Mouse (Mus musculus): Measurements from ENCODE around the gene Spg11. TPM values are rescaled to one million over a fixed set of nuclear protein-coding genes. Genes with fewer than 3 reads are reported as not detected.

The Spg11 gene
- polyA plus RNA-seq, 1 experiment from 2014 or later: 8.5 TPM

DNA sequence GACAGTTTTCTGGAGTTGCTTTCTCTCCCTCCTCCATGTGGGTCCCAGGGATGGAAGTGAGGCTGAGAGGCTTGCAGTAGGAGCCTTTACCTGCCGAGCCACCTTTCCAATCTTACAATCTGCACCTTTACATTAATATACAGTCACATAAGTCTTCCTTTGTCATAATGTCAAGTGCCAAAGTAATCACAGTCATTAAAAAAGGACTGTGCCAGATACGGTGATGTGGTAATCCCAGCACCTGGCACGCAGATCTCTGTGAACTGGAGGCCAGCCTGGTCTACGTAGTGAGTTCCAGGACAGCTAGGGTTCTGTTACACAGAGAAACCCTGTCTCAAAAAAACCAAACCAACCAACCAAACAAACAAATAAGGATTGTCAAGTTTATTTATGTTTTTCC is 24.3 kb downstream of the Spg11 start:
- ATAC-seq: no peak
- Histone ChIP-seq H3K9me3 (replicated peaks) (no peaks in the 10 kb centered on the region), H3K4me3 (no peak overlapping the region), H3K4me1 (no peaks in the 10 kb centered on the region), H3K4me2 (no peak overlapping the region), H3K9ac (no peak overlapping the region), H3K36me3 (ENCODE audit: poor library complexity, severe bottlenecking) (peaks cover 94% of the 10 kb centered on the region), H3K27ac (no peak overlapping the region), H3K27me3 (no peaks in the 10 kb centered on the region)
- WGBS: 91% methylated on average over 4 of the region's 4 CpGs

DNA sequence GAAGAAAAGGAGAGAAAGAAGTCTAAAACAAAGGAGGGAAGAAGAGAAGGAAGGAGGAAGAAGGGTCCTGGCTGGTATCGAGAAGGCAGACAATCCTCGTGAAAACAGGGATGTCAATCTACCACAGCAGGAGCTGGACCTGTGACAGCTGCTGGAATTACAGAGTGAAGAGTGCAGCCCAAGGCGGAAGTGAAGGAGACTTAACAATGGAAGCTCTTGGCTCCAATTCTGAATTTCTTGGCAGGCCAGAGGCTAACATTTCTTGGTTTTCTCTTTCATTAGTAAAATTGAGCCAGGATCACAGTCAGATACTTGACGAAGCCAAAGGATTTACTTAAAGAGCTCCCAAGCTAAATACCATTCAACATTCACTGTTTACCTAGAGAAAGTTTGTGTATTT is 31.7 kb downstream of the Spg11 start:
- H3K36me3 ChIP-seq (ENCODE audit: poor library complexity, severe bottlenecking): peaks cover 85% of the 10 kb centered on the region
- no peaks in the 10 kb centered on the region for H3K9me3 ChIP-seq (replicated peaks)
- no peak overlapping the region for H3K4me2 ChIP-seq
- no peak overlapping the region for H3K9ac ChIP-seq
- no peaks in the 10 kb centered on the region for H3K27me3 ChIP-seq
- H3K4me1 ChIP-seq: peaks cover 4% of the 10 kb centered on the region; the same call in 1 of the 2 replicates
- no peak overlapping the region for H3K4me3 ChIP-seq
- H3K27ac ChIP-seq: no peak overlapping the region
- ATAC-seq: no peak
- 77% methylated on average over 4 of the region's 4 CpGs for WGBS

DNA sequence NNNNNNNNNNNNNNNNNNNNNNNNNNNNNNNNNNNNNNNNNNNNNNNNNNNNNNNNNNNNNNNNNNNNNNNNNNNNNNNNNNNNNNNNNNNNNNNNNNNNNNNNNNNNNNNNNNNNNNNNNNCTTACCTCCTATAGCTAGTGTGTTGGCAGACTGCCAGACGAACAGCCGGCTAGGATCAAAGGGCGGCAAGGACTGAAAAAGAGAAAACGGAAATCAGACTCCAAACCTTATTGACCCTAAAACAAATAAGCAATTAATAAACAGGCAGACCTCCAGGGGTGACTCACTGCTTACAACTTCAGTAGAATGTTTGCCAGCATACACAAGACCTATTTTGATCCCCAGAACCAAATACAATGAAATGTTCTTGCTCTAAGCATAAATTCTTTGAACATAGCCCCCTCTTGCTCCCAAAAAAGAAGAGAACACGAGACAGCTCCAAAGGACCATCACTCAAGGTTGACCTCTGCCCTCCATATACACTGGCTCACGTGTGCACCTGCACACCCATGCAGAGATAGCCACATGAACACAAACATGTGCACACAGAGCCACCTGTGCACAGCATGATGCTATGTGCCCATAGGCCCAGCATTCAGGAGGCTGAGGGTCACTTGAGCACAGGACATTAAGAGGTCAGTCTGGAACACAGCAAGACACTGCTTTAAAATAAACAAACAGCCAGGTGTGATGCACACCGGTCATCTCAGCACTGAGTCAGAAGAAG is 36.3 kb downstream of the Spg11 start:
- no peak overlapping the region for H3K4me2 ChIP-seq
- H3K36me3 ChIP-seq (ENCODE audit: poor library complexity, severe bottlenecking): peaks cover 72% of the 10 kb centered on the region
- H3K4me1 ChIP-seq: peaks cover 4% of the 10 kb centered on the region; the same call in 1 of the 2 replicates
- no peaks in the 10 kb centered on the region for H3K27me3 ChIP-seq
- no peak overlapping the region for H3K4me3 ChIP-seq
- no peak overlapping the region for H3K27ac ChIP-seq
- WGBS: 42% methylated on average over 7 of the region's 7 CpGs
- H3K9me3 ChIP-seq (replicated peaks): no peaks in the 10 kb centered on the region
- ATAC-seq: no peak
- no peak overlapping the region for H3K9ac ChIP-seq

DNA sequence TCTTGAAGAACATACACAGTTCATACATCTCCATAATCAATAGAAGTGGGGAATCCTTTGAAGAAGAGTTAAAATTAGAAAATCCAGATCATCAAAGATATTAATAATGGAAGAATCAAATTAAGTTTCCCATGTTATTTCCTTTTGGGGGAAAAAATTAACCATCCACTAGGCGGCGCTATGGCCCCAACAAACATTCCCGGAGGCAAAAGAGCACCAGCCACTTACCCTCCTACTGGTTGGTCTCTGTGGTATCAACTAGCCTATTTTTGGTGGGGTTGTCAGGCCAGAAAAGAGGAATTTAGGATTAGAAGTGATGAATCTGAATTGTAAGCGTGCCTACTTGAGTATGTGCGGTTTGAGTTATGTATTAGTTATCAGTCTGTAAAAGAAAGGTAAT is 48.3 kb downstream of the Spg11 start:
- no peak for ATAC-seq
- WGBS: 43% methylated on average over 5 of the region's 5 CpGs
- no peak overlapping the region for H3K4me2 ChIP-seq
- H3K4me3 ChIP-seq: no peak overlapping the region
- no peak overlapping the region for H3K9ac ChIP-seq
- no peaks in the 10 kb centered on the region for H3K9me3 ChIP-seq (replicated peaks)
- no peaks in the 10 kb centered on the region for H3K4me1 ChIP-seq
- peaks cover 66% of the 10 kb centered on the region for H3K36me3 ChIP-seq (ENCODE audit: poor library complexity, severe bottlenecking)
- H3K27me3 ChIP-seq: no peaks in the 10 kb centered on the region
- H3K27ac ChIP-seq: no peak overlapping the region

DNA sequence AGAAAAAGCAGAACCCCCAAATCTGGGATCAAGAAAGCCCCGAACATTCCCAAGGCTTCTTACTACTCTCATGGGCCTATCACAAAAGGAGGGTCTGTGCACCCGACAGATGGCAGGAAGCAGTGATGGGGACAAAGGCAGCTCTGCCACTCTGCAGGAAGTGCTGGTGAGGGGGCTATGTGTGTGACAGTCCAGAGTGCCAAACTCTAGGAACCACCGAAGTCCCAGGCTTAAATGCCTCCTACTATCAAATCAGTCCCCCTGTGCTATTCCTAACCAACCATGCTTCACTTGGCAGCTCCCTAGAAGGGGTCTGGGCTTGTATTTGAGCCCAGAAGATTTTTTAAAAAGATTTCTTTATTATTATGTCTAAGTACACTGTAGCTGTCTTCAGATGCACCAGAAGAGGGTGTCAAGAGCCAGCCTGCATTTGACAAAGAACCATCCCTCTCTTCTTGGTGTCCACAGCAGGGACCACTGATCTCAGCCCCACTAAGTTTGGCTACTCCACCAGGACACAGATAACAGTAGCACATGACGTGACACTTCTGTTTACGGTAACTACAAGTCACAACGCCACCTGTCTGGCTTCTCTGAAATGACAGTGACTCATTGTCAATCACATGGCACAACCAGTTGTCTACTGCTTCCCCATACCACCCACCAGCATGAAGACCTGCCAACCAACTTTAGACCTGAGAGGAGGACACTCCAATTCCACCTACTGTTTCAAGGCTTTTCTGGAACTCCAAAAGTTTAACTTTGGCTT is 48.9 kb downstream of the Spg11 start:
- Histone ChIP-seq H3K9ac (no peak overlapping the region), H3K4me1 (no peaks in the 10 kb centered on the region), H3K36me3 (ENCODE audit: poor library complexity, severe bottlenecking) (peaks cover 67% of the 10 kb centered on the region), H3K9me3 (replicated peaks) (no peaks in the 10 kb centered on the region), H3K27ac (no peak overlapping the region), H3K27me3 (no peaks in the 10 kb centered on the region), H3K4me3 (no peak overlapping the region), H3K4me2 (no peak overlapping the region)
- no peak for ATAC-seq
- 92% methylated on average over 6 of the region's 6 CpGs for WGBS

DNA sequence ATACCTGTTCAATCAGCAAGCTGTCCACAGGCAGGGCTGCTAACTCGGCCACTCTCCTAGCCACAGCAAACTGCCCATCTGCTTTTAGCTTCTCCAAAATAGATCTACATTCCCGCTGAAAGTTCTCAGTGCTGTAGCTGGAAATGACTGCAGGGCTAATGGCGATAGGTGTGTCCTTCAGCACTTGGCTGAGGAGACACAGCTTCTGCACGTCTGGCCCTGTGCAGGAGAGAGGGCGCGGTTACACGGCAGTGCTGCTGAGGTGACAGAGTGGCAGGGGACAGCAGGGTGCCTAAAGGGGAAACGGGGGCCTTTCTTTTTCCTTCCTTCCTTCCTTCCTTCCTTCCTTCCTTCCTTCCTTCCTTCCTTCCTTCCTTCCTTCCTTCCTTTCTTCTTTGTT is 51.9 kb downstream of the Spg11 start:
- Histone ChIP-seq H3K36me3 (ENCODE audit: poor library complexity, severe bottlenecking) (peaks cover 65% of the 10 kb centered on the region), H3K9ac (no peak overlapping the region), H3K4me3 (no peak overlapping the region), H3K9me3 (replicated peaks) (no peaks in the 10 kb centered on the region), H3K4me1 (no peaks in the 10 kb centered on the region), H3K27ac (no peak overlapping the region), H3K27me3 (no peaks in the 10 kb centered on the region), H3K4me2 (no peak overlapping the region)
- WGBS: 86% methylated on average over 8 of the region's 8 CpGs
- ATAC-seq: no peak

DNA sequence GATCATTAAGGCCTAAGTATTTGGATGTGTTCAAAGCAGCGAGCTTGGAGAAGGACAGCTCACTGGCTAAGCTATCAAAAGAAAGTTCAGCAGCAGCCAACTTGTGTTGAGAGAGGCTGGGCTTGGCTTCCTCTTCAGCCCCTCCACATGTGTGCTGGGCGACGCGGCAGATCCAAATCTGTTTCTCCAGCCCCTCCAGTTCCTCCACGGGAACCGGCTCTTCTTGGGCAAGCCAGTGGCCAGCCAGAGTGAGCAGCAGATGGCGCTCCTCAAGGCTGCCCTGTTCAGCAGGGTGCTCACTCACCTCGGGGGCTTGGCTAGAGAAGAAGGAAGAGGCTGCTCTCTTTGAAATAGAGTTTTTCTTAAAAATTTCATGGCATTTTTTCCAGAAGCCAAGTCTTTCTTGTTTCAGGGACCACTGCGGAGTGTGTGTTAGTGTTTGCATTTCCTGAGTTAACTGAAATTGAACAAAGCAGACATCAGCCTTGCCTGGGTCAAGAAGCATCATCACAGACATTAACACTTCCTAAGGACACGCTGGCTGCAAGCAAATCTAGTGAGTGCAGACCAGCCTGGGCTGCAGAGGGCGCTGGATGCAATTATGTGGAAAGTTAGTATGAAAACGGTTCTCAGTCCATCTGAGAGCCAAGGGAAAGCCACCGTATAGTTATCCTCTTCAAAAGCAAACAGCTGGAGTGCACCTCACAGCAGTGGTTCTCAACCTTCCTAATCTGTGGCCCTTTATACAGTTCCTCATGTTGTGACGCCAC is 52.8 kb downstream of the Spg11 start:
- Histone ChIP-seq H3K36me3 (ENCODE audit: poor library complexity, severe bottlenecking) (peaks cover 64% of the 10 kb centered on the region), H3K4me2 (no peak overlapping the region), H3K27me3 (no peaks in the 10 kb centered on the region), H3K9ac (no peak overlapping the region), H3K9me3 (replicated peaks) (no peaks in the 10 kb centered on the region), H3K4me3 (no peak overlapping the region), H3K27ac (no peak overlapping the region), H3K4me1 (no peaks in the 10 kb centered on the region)
- ATAC-seq: no peak
- 54% methylated on average over 14 of the region's 14 CpGs for WGBS

DNA sequence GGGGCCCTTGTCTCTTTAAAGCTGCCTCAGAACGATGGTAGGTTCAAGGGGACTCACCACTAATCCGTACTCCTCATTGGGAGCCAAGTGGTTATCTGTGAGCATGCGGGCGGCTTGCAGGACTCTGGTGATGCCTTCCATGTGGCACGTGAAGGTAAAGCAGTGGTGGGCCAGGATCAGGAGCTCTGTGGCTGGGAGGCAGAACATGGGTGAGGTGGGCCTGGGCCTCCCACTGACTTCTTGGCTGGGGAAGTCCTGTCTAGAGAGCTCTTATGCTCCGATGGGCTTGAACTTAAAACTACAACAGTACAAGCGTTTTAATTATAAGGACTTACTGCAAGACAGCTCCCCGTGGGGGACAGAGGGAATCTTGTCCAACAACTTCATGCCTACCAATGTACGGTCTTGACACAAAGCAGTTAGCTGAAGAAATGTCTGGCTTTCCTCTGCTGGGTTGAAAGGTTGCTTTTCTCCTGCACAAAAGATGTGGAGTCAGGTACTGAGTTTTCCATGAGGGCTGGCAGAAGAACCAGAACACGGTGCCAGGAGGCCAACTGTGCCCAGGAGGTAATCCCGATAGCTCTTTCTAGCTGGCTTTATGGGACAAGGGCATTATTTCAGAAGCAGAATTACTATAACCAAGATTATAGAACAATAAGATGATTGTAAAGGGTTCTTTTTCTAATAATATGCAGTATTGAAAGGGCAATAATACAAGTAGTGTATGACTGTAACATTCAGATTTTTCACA is 58.6 kb downstream of the Spg11 start:
- H3K27ac ChIP-seq: no peak overlapping the region
- no peak overlapping the region for H3K9ac ChIP-seq
- H3K9me3 ChIP-seq (replicated peaks): no peaks in the 10 kb centered on the region
- no peak overlapping the region for H3K4me2 ChIP-seq
- H3K4me3 ChIP-seq: no peak overlapping the region
- H3K4me1 ChIP-seq: no peaks in the 10 kb centered on the region
- no peak for ATAC-seq
- WGBS: 93% methylated on average over 11 of the region's 11 CpGs
- H3K36me3 ChIP-seq (ENCODE audit: poor library complexity, severe bottlenecking): peaks cover 61% of the 10 kb centered on the region
- no peaks in the 10 kb centered on the region for H3K27me3 ChIP-seq

DNA sequence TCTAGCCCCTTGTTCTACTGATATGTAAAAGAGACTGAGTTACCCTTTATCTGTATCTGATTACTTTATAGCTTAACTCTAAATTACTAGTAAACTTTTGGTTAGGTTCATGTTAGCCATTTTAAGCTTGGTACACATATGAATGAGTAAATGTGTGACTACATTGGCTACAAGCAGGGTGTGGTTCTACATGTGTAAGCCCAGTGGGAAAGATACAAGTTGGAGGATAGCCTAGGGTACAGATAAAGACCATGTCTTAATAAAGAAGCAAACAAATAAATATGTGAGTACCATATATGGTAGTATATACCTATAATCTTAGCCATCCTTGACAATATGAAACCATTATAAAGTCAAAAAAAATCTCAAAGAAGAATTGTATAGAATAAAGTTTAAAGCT is 74.3 kb downstream of the Spg11 start:
- Histone ChIP-seq H3K4me3 (no peak overlapping the region), H3K36me3 (ENCODE audit: poor library complexity, severe bottlenecking) (peaks cover 29% of the 10 kb centered on the region), H3K9me3 (replicated peaks) (no peaks in the 10 kb centered on the region), H3K27ac (no peak overlapping the region), H3K9ac (no peak overlapping the region), H3K4me1 (no peaks in the 10 kb centered on the region), H3K27me3 (no peaks in the 10 kb centered on the region), H3K4me2 (no peak overlapping the region)
- no peak for ATAC-seq

DNA sequence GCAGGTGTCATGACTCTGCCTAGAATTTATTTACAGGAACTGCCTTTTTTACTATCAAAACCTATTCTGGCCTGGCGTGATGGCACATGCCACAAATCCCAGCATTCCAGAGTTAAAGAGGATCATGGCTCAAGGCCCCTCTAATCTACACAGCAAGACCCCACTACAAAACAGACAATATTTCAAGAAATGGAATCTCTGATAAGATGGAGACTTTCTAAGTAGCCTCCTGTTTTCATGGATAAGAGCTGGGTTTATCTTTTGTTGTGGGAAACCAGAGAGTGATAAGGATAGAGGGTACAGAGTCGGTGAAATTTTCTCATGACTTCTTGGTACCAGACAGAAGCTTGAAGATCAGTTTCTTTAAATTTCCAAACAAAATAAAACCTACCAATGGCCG is 82.1 kb downstream of the Spg11 start:
- H3K4me3 ChIP-seq: no peak overlapping the region
- no peaks in the 10 kb centered on the region for H3K9me3 ChIP-seq (replicated peaks)
- H3K4me2 ChIP-seq: no peak overlapping the region
- ATAC-seq: no peak
- no peaks in the 10 kb centered on the region for H3K27me3 ChIP-seq
- H3K27ac ChIP-seq: no peak overlapping the region
- WGBS: 90% methylated on average over 3 of the region's 3 CpGs
- H3K4me1 ChIP-seq: no peaks in the 10 kb centered on the region
- H3K9ac ChIP-seq: no peak overlapping the region
- H3K36me3 ChIP-seq (ENCODE audit: poor library complexity, severe bottlenecking): peaks cover 21% of the 10 kb centered on the region

DNA sequence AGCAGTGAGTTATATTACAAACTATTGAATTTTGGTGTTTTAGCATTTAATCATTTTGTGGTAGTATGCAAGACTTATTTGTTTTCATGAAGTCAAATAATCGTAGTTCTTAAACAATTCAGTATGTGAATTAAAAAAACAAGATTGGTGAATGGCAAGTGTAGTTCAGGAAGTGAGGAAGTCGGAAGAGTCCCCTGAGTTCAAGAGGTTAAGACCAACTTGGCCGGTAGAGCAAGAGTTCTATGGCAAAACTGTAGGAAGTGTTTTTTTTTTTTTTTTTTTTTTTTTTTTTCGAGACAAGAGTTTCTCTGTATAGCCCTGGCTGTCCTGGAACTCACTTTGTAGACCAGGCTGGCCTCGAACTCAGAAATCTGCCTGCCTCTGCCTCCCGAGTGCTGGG is 86.2 kb downstream of the Spg11 start:
- H3K4me2 ChIP-seq: no peak overlapping the region
- no peaks in the 10 kb centered on the region for H3K9me3 ChIP-seq (replicated peaks)
- H3K36me3 ChIP-seq (ENCODE audit: poor library complexity, severe bottlenecking): peaks cover 12% of the 10 kb centered on the region; the same call in 1 of the 2 replicates
- no peak overlapping the region for H3K27ac ChIP-seq
- H3K4me1 ChIP-seq: peaks cover 19% of the 10 kb centered on the region
- 83% methylated on average over 6 of the region's 6 CpGs for WGBS
- no peaks in the 10 kb centered on the region for H3K27me3 ChIP-seq
- ATAC-seq: no peak
- no peak overlapping the region for H3K4me3 ChIP-seq
- H3K9ac ChIP-seq: no peak overlapping the region

Data from forebrain, embryonic 13.5 days (tissue).